Mouse (Mus musculus) hindbrain, postnatal 0 days (tissue): ENCODE data around the gene Gabpb2. TPM values are rescaled to one million over a fixed set of nuclear protein-coding genes. Genes with fewer than 3 reads are reported as not detected.

Experiments
- ATAC-seq: fragments of 200-750 bp; cut with Nextera tagmentation; 2 replicates; pipeline ENCODE4 v1.8.0; 2017; ENCODE audit warnings: mild to moderate bottlenecking, moderate TSS enrichment, moderate library complexity
- DNase-seq: peaks from one replicate; pipeline ENCODE4 v3.0.0-alpha.2; 2015; ENCODE audit warnings: low spot score
- H3K27ac ChIP-seq: fragments of 300-500 bp; sonication (generic); 2 replicates; pipeline ENCODE4 v1.5.1; 2014; ENCODE audit warnings: mild to moderate bottlenecking
- H3K27me3 ChIP-seq: fragments of 300-500 bp; sonication (generic); 2 replicates; pipeline ENCODE4 v1.6.1; 2014; ENCODE audit warnings: low read length, mixed read lengths; ENCODE audit not compliant: insufficient read depth
- H3K36me3 ChIP-seq: fragments of 300-500 bp; sonication (generic); 2 replicates; pipeline ENCODE4 v1.6.1; 2014; ENCODE audit warnings: low read length, mixed read lengths; ENCODE audit not compliant: insufficient read depth
- H3K4me1 ChIP-seq: fragments of 300-500 bp; sonication (generic); 2 replicates; pipeline ENCODE4 v1.6.1; 2014; ENCODE audit warnings: antibody characterized with exemption, low read length, mixed read lengths; ENCODE audit not compliant: insufficient read depth
- H3K4me2 ChIP-seq: fragments of 300-500 bp; sonication (generic); 2 replicates; pipeline ENCODE4 v1.6.1; 2014; ENCODE audit warnings: low read depth, mild to moderate bottlenecking, low read length, moderate library complexity, mixed read lengths
- H3K4me3 ChIP-seq: fragments of 300-500 bp; sonication (generic); 2 replicates; pipeline ENCODE4 v1.5.1; 2014; ENCODE audit warnings: low read length
- H3K9ac ChIP-seq: fragments of 300-500 bp; sonication (generic); replicated peaks from 2 replicates; pipeline ENCODE4 v1.6.1; 2014; ENCODE audit warnings: mild to moderate bottlenecking, low read length, moderate library complexity, mixed read lengths
- H3K9me3 ChIP-seq: fragments of 300-500 bp; sonication (generic); 2 replicates; pipeline ENCODE4 v1.6.1; 2016; ENCODE audit warnings: low read length, mixed read lengths
- CTCF ChIP-seq: IDR thresholded peaks from 2 replicates; pipeline ENCODE4 v1.5.1; 2016; ENCODE audit warnings: antibody characterized with exemption, control low read depth, low read depth
- whole genome bisulfite sequencing: fragments of 180-500 bp; shearing (Covaris S2); extraction: QIAGEN DNeasy Blood & Tissue Kit; methylation state at CpG from one replicate; pipeline ENCODE4 v1.1.7; 2014; 5-methylcytosine and 5-hydroxymethylcytosine counted together
- polyA plus RNA-seq: library from polyadenylated mRNA; unstranded; fragments of >200 nt; fragmentation: Nextera tagmentation; extraction: Ambion mirVana; gene quantifications from 2 replicates; pipeline ENCODE4 v1.2.1, GENCODE M21; 2015
- total RNA-seq: library from RNA; depleted of rRNA; stranded (reverse); fragments of >200 nt; gene quantifications from 2 replicates; pipeline ENCODE4 v1.2.3, GENCODE M21; 2014; rRNA removed

Gabpb2 gene
- total RNA-seq, result 8.6 and 9.2 TPM in 2 replicates
- 2.6 and 2.9 TPM in 2 replicates for polyA plus RNA-seq

GRCm38 (mm10) chr3:95217255-95218134 lies at the start of gene Gabpb2:
Gene Gabpb2, minus strand, starts transcription at chr3:95217916.
- TF ChIP-seq CTCF, result peak; percentile 86
- H3K4me2 ChIP-seq, result peak within 1 kb of the TSS; percentile 63

GRCm38 (mm10) chr3:95266052-95266451 lies 48.3 kb upstream of the Gabpb2 start:
- peaks cover 46% of the 10 kb centered on the region for H3K36me3 ChIP-seq
- 96% methylated on average over 3 of the region's 3 CpGs for WGBS

More at GRCm38 (mm10) chr3:95217255-95218134, at the start of gene Gabpb2:
- peak within 1 kb of the TSS; percentile 88 for H3K9ac ChIP-seq
- DNase-seq, result peak; percentile 94
- ATAC-seq, result peak; percentile 90
- peaks cover 21% of the 10 kb centered on the region for H3K36me3 ChIP-seq
- peak within 1 kb of the TSS; percentile 98 for H3K27ac ChIP-seq
- WGBS, result under 1% methylated on average over 55 of the region's 56 CpGs
- peaks cover 5% of the 10 kb centered on the region; the same call in 1 of the 2 replicates for H3K4me1 ChIP-seq
- H3K4me3 ChIP-seq, result peak within 1 kb of the TSS; percentile 69
- H3K9me3 ChIP-seq, result no peaks in the 10 kb centered on the region
- no peaks in the 10 kb centered on the region for H3K27me3 ChIP-seq

DNA sequence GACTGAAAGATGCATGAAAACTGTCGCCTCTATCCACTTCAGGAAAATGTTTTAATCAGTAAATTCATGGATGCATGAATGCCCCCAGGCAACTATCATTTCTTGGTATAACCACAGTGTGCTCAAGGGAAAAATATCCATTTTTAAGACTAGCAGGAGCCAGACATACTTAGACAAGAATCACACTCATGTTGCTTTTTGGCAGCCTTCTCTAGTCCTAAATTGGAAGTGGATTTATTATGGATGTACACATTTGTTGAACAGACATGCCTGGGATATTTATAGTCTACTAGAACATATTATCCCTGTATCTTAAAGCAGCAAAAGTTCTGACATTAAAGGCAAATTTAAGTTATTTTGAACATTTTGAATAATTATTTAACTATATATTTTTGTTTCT lies 47.0 kb upstream of the Gabpb2 start:
- 63% methylated on average over 1 of the region's 1 CpGs for WGBS
- ATAC-seq (no peak), DNase-seq (no peak)
- Histone ChIP-seq H3K36me3 (peaks cover 46% of the 10 kb centered on the region), H3K27ac (no peak overlapping the region), H3K4me2 (no peak overlapping the region), H3K9me3 (no peaks in the 10 kb centered on the region), H3K4me1 (no peaks in the 10 kb centered on the region), H3K4me3 (no peak overlapping the region), H3K9ac (no peak overlapping the region), H3K27me3 (no peaks in the 10 kb centered on the region)
- TF ChIP-seq CTCF, result no peak

More at GRCm38 (mm10) chr3:95266052-95266451, 48.3 kb upstream of the Gabpb2 start:
- no peak overlapping the region for H3K4me3 ChIP-seq
- DNase-seq (no peak), ATAC-seq (no peak)
- no peak overlapping the region for H3K4me2 ChIP-seq
- H3K27ac ChIP-seq, result no peak overlapping the region
- no peaks in the 10 kb centered on the region for H3K27me3 ChIP-seq
- no peaks in the 10 kb centered on the region for H3K9me3 ChIP-seq
- TF ChIP-seq CTCF, result no peak
- no peak overlapping the region for H3K9ac ChIP-seq
- no peaks in the 10 kb centered on the region for H3K4me1 ChIP-seq

DNA sequence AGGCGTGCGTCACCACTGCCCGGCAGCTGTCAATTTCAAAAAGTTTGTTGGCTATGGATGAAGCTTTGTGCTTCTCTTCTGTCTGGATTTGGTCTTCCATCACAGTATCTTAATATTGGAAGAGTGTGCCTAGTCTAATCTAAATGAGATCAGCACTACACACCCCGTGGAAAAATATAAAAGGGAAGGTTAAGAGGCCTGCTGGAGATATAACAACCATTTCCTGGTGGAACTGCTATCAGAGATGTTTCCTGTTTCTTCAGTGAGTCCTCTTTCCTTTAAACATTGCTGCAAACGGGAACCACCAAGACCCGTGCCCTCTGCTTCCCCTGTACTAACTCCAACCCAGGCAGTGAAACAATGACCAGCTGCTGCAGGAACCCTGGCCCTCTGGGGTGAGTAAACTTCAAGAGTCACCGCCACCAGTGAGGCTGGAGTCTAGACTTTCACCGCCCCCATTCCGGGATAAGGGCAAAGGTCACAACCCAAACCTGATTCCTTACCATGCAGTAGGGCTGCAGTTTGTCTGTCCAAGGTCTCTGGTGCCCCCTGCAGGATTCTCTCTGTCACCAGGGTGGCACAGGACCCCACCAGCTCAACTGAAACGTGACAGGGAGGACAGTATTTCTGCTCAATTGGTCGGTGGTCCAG lies 45.5 kb upstream of the Gabpb2 start:
- no peak; the same call in 1 of the 2 replicates for ATAC-seq
- Histone ChIP-seq H3K9ac (no peak overlapping the region), H3K4me2 (no peak overlapping the region), H3K4me3 (no peak overlapping the region), H3K4me1 (no peaks in the 10 kb centered on the region), H3K9me3 (no peaks in the 10 kb centered on the region), H3K27me3 (no peaks in the 10 kb centered on the region), H3K36me3 (peaks cover 42% of the 10 kb centered on the region), H3K27ac (no peak overlapping the region)
- 50% methylated on average over 11 of the region's 11 CpGs for WGBS
- TF ChIP-seq CTCF, result peak; percentile 69
- DNase-seq, result peak; percentile 56

DNA sequence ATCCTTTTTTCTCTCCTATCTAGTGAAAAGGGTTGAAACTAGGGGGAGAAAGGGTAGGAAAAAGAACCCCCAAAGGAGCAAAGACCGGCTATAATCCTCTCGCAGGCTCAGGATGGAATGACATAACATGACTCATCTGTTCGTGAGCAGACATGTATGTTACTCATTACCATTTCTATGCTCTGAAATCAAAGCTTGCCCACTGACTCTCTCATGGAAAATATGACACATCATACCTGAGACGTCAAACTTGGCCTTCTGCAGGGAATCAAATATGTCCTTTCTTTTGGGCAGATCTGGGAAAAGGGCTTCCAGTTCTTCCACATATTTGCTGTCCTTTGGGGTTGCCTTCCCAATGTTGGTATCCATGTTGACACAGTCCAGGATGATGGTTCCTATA lies 44.3 kb upstream of the Gabpb2 start:
- no peaks in the 10 kb centered on the region for H3K9me3 ChIP-seq
- H3K4me2 ChIP-seq, result no peak overlapping the region
- no peak for TF ChIP-seq CTCF
- WGBS, result 95% methylated on average over 4 of the region's 4 CpGs
- no peaks in the 10 kb centered on the region for H3K27me3 ChIP-seq
- no peak for ATAC-seq
- no peak overlapping the region for H3K9ac ChIP-seq
- H3K4me3 ChIP-seq, result no peak overlapping the region
- no peaks in the 10 kb centered on the region for H3K4me1 ChIP-seq
- H3K36me3 ChIP-seq, result peaks cover 42% of the 10 kb centered on the region
- DNase-seq, result no peak
- no peak overlapping the region for H3K27ac ChIP-seq

DNA sequence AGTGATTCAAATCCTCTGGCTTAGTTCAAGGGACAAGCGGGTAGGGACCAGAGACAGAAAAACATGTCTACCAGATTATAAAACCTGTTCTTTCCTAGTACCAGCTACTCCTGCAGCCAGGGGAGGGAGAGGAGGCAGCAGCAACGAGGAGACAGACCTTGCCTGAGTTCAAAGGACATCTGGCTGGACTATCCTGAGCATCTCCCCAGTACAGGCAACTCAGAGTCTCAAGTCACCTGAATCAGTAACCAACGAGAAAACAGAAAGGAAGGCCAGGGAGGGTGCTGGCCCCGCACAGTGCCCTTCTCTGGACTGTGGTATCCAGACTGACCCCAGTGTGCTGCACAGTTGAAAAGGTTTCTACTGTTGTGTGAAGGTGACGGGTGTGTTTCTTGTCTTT lies 39.2 kb upstream of the Gabpb2 start:
- 88% methylated on average over 5 of the region's 5 CpGs for WGBS
- no peak for DNase-seq
- H3K27ac ChIP-seq, result no peak overlapping the region
- peaks cover 33% of the 10 kb centered on the region for H3K36me3 ChIP-seq
- H3K4me2 ChIP-seq, result no peak overlapping the region
- H3K27me3 ChIP-seq, result no peaks in the 10 kb centered on the region
- no peaks in the 10 kb centered on the region for H3K9me3 ChIP-seq
- no peak overlapping the region for H3K9ac ChIP-seq
- no peak for ATAC-seq
- no peaks in the 10 kb centered on the region for H3K4me1 ChIP-seq
- no peak for TF ChIP-seq CTCF
- H3K4me3 ChIP-seq, result no peak overlapping the region
